Mouse (Mus musculus): ENCODE measurements at regions not wholly inside any gene's neighbourhood (a gene's known extent, or its start where the extent isn't known, plus 50 kb on each side); places are given as distances from the start of the nearest gene placed in this dataset.

GRCm38 (mm10) chr3:41353021-41353420, 202.5 kb upstream of the Jade1 start:
- DNase-seq, result no peak

- no peak for DNase-seq
Observed at GRCm38 (mm10) chr3:41351786-41352185, 203.7 kb upstream of the Jade1 start.

GRCm38 (mm10) chr3:41351091-41351685, 204.3 kb upstream of the Jade1 start:
- DNase-seq, result no peak

- DNase-seq, result no peak
Observed at GRCm38 (mm10) chr3:41350331-41350730, 205.2 kb upstream of the Jade1 start.

- DNase-seq, result peak; percentile 55
Observed at GRCm38 (mm10) chr3:41348795-41349194, 206.7 kb upstream of the Jade1 start.

- no peak for DNase-seq
Observed at GRCm38 (mm10) chr3:41346863-41347262, 208.7 kb upstream of the Jade1 start.

- DNase-seq, result no peak
Observed at GRCm38 (mm10) chr3:41343431-41343830, 212.1 kb upstream of the Jade1 start.

- DNase-seq, result no peak
Observed at GRCm38 (mm10) chr3:41332481-41332880, 223.1 kb upstream of the Jade1 start.

GRCm38 (mm10) chr3:41330356-41330755, 225.2 kb upstream of the Jade1 start:
- no peak for DNase-seq

- no peak for DNase-seq
Observed at GRCm38 (mm10) chr3:41328828-41329227, 226.7 kb upstream of the Jade1 start.

GRCm38 (mm10) chr3:41326211-41327104, 229.1 kb upstream of the Jade1 start:
- DNase-seq, result no peak

- no peak for DNase-seq
Observed at GRCm38 (mm10) chr3:41321808-41322207, 233.7 kb upstream of the Jade1 start.

- DNase-seq, result no peak
Observed at GRCm38 (mm10) chr3:41319214-41319856, 236.2 kb upstream of the Jade1 start.

- no peak for DNase-seq
Observed at GRCm38 (mm10) chr3:41318232-41319131, 235.6 kb upstream of the Pgrmc2 start.

GRCm38 (mm10) chr3:41317170-41317569, 234.3 kb upstream of the Pgrmc2 start:
- no peak for DNase-seq

GRCm38 (mm10) chr3:41312492-41312891, 229.6 kb upstream of the Pgrmc2 start:
- DNase-seq, result no peak

GRCm38 (mm10) chr3:41307400-41308028, 224.7 kb upstream of the Pgrmc2 start:
- no peak for DNase-seq

GRCm38 (mm10) chr3:41302805-41303204, 220.0 kb upstream of the Pgrmc2 start:
- no peak for DNase-seq

GRCm38 (mm10) chr3:41298776-41299175, 215.9 kb upstream of the Pgrmc2 start:
- DNase-seq, result no peak

- DNase-seq, result no peak
Observed at GRCm38 (mm10) chr3:41296152-41296809, 213.4 kb upstream of the Pgrmc2 start.

GRCm38 (mm10) chr3:41295150-41295549, 212.3 kb upstream of the Pgrmc2 start:
- no peak for DNase-seq
